ENCODE assay signal across 21 mouse cellular contexts in the genomic region with DNA sequence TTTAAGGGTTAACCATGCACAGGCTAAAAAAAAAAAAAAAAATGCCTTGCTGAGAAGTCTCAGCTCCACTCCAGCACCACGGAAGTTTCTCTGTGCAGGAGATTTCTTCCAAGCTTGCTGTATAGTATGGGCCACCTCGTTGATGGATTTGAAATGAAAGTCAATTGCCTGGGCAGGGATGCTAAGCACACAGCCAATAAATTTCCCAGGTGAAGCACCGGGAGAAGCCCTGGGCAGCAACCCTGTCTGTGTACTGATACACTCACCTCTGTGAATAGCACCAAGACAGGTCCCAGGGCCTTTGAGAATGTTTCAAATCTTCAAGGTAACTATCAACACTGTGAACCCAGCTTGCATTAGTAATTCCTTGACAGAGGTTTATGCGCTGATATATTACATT. TPM values are rescaled to one million over a fixed set of nuclear protein-coding genes. Genes with fewer than 3 reads are reported as not detected.
DNase-seq lines count a peak whose midpoint lies in the region; ATAC-seq and TF ChIP-seq lines count a peak whose summit lies in the region.
"Had no signal": no experiment of that assay in that cellular context is flagged by ENCODE, and none has a peak within 500 bp of the region (broad histone marks: within the 10 kb centered on the region; RNA-seq: fewer than 3 reads in every experiment).

No protein-coding gene starts in this region.

- no peaks in the 10 kb centered on the region for H3K27me3 ChIP-seq in heart, embryonic 13.5 days (replicated peaks)
- no peaks in the 10 kb centered on the region for H3K27me3 ChIP-seq in midbrain, embryonic 11.5 days (ENCODE audit: control insufficient read depth, insufficient read depth, low read length)
- no peaks in the 10 kb centered on the region for H3K27me3 ChIP-seq in midbrain, embryonic 10.5 days (ENCODE audit: low read depth, poor library complexity, severe bottlenecking)
- H3K27me3 ChIP-seq: embryonic facial prominence, embryonic 12.5 days; forebrain, embryonic 13.5 days; forebrain, embryonic 15.5 days; Patski had no signal

- TF ChIP-seq CTCF in gastrocnemius, adult 2 months (IDR thresholded peaks at IDR 0.05), result no peak

- H3K9ac ChIP-seq in heart, embryonic 13.5 days, result peak overlapping the region; percentile 40; the same call in 1 of the 2 replicates
- no peak overlapping the region for H3K9ac ChIP-seq in midbrain, embryonic 11.5 days (ENCODE audit: low read length)
- H3K9ac ChIP-seq: embryonic facial prominence, embryonic 12.5 days; forebrain, embryonic 13.5 days; forebrain, embryonic 15.5 days; forebrain, postnatal 0 days had no signal

- no peaks in the 10 kb centered on the region for H3K36me3 ChIP-seq in heart, embryonic 13.5 days
- H3K36me3 ChIP-seq in midbrain, embryonic 11.5 days (ENCODE audit: control insufficient read depth, insufficient read depth, low read length), result no peaks in the 10 kb centered on the region
- no peaks in the 10 kb centered on the region for H3K36me3 ChIP-seq in midbrain, embryonic 10.5 days
- H3K36me3 ChIP-seq: embryonic facial prominence, embryonic 10.5 days; embryonic facial prominence, embryonic 12.5 days; forebrain, embryonic 15.5 days; G1E had no signal

- no peak overlapping the region for H3K27ac ChIP-seq in heart, embryonic 13.5 days (replicated peaks)
- H3K27ac ChIP-seq in midbrain, embryonic 11.5 days (ENCODE audit: low read depth, low read length), result no peak overlapping the region
- no peak overlapping the region for H3K27ac ChIP-seq in midbrain, embryonic 10.5 days (replicated peaks)
- H3K27ac ChIP-seq in gastrocnemius, adult 2 months, result no peak overlapping the region
- H3K27ac ChIP-seq: embryonic facial prominence, embryonic 10.5 days; embryonic facial prominence, embryonic 12.5 days; forebrain, embryonic 13.5 days; forebrain, embryonic 15.5 days had no signal

- 48% methylated on average over 4 of the region's 4 CpGs for WGBS in heart, embryonic 13.5 days
- 66% methylated on average over 4 of the region's 4 CpGs for WGBS in midbrain, embryonic 11.5 days
- 60% methylated on average over 4 of the region's 4 CpGs for WGBS in midbrain, embryonic 10.5 days

- peaks cover 46% of the 10 kb centered on the region for H3K4me1 ChIP-seq in heart, embryonic 13.5 days
- H3K4me1 ChIP-seq in midbrain, embryonic 11.5 days (ENCODE audit: control insufficient read depth, insufficient read depth, low read length), result peaks cover 5% of the 10 kb centered on the region; the same call in 1 of the 2 replicates
- H3K4me1 ChIP-seq in midbrain, embryonic 10.5 days, result peaks cover 28% of the 10 kb centered on the region

- H3K4me3 ChIP-seq in heart, embryonic 13.5 days, result no peak overlapping the region
- no peak overlapping the region for H3K4me3 ChIP-seq in midbrain, embryonic 11.5 days (ENCODE audit: low read depth, low read length)
- H3K4me3 ChIP-seq in midbrain, embryonic 10.5 days, result no peak overlapping the region
- H3K4me3 ChIP-seq in gastrocnemius, adult 2 months, result no peak overlapping the region
- H3K4me3 ChIP-seq: embryonic facial prominence, embryonic 10.5 days; embryonic facial prominence, embryonic 12.5 days; forebrain, embryonic 13.5 days; forebrain, embryonic 15.5 days had no signal

- no peak overlapping the region for H3K4me2 ChIP-seq in heart, embryonic 13.5 days
- no peak overlapping the region for H3K4me2 ChIP-seq in midbrain, embryonic 11.5 days
- H3K4me2 ChIP-seq: embryonic facial prominence, embryonic 12.5 days; forebrain, embryonic 13.5 days; forebrain, embryonic 15.5 days had no signal

- intact Hi-C loops in heart, postnatal 10 days (cut with DNase I), result no loop called here
- intact Hi-C loops in gastrocnemius, adult 2 months (cut with DNase I), result no loop called here

- DNase-seq in heart, postnatal 10 days, result no peak
- peak; percentile 67 for DNase-seq in midbrain, embryonic 11.5 days (ENCODE audit: low spot score, missing footprints)
- no peak for DNase-seq in midbrain, embryonic 10.5 days (ENCODE audit: low spot score)
- DNase-seq in gastrocnemius, adult 2 months, result no peak
- DNase-seq: adrenal gland, adult 8-10 months; adrenal gland, postnatal 14 days; adrenal gland, postnatal 36 days; cerebellum, adult 11-12 months; cerebellum, adult 9-10 months; forebrain, postnatal 0 days had no signal

- no peaks in the 10 kb centered on the region for H3K9me3 ChIP-seq in heart, embryonic 13.5 days
- no peaks in the 10 kb centered on the region for H3K9me3 ChIP-seq in midbrain, embryonic 11.5 days (ENCODE audit: control insufficient read depth, low read length)
- H3K9me3 ChIP-seq in midbrain, embryonic 10.5 days (replicated peaks), result no peaks in the 10 kb centered on the region
- H3K9me3 ChIP-seq: embryonic facial prominence, embryonic 10.5 days; embryonic facial prominence, embryonic 12.5 days; forebrain, embryonic 13.5 days; forebrain, embryonic 15.5 days; G1E had no signal

- no peak for ATAC-seq in heart, embryonic 13.5 days (ENCODE audit: extremely low read depth, insufficient number of reproducible peaks, low FRiP score, low TSS enrichment)
- ATAC-seq in midbrain, embryonic 11.5 days (ENCODE audit: low FRiP score), result no peak
- ATAC-seq: activated CD4-positive, CD25-positive, alpha-beta regulatory T cell, adult 4 months; forebrain, embryonic 13.5 days; forebrain, embryonic 15.5 days; forebrain, postnatal 0 days; Patski had no signal

RNA-seq across cellular contexts. Expression of gene 1700086D15Rik, which starts 47.6 kb away (rescaled TPM):
- polyA plus RNA-seq in heart, embryonic 13.5 days (2015; fragmentation: Nextera tagmentation; extraction: Ambion mirVana), result 0.13 and 0.18 TPM in 2 replicates
- under 1 TPM; 0.32 to 0.41 TPM for total RNA-seq in heart, postnatal 10 days (2021)
- not detected in 2 replicates for polyA plus RNA-seq in midbrain, embryonic 11.5 days (2014; fragmentation: Nextera tagmentation; extraction: Ambion mirVana)
- polyA plus RNA-seq in midbrain, embryonic 10.5 days (2016; fragmentation: Nextera tagmentation; extraction: Ambion mirVana), result 0.11 TPM in 1 of 2 replicates, not detected in the other
- under 1 TPM in 1 of 2 experiments, not detected in 1; 0.23 TPM for total RNA-seq in gastrocnemius, adult 2 months (2021)
- polyA plus RNA-seq: activated CD4-positive, CD25-positive, alpha-beta regulatory T cell, adult 4 months; C2C12; embryonic facial prominence, embryonic 10.5 days; embryonic facial prominence, embryonic 12.5 days; embryonic facial prominence, embryonic 14.5 days; forebrain, embryonic 11.5 days; forebrain, embryonic 13.5 days; G1E; Patski had no signal

RNA-seq across cellular contexts. Expression of gene Arhgap44, which starts 50.7 kb away (rescaled TPM):
- polyA plus RNA-seq in heart, embryonic 13.5 days (2015; fragmentation: Nextera tagmentation; extraction: Ambion mirVana), result 10.2 and 11.8 TPM in 2 replicates
- 10 to 100 TPM; 18.3 to 21.0 TPM for total RNA-seq in heart, postnatal 10 days (2021)
- polyA plus RNA-seq in midbrain, embryonic 11.5 days (2014; fragmentation: Nextera tagmentation; extraction: Ambion mirVana), result 4.0 and 4.9 TPM in 2 replicates
- polyA plus RNA-seq in midbrain, embryonic 10.5 days (2016; fragmentation: Nextera tagmentation; extraction: Ambion mirVana), result 3.8 and 4.5 TPM in 2 replicates
- total RNA-seq in gastrocnemius, adult 2 months (2021), result 10 to 100 TPM in 1 of 2 experiments, 1 to 10 TPM in 1; 8.5 to 11.7 TPM
- polyA plus RNA-seq: G1E had no signal
